Mouse (Mus musculus): Measurements from ENCODE around the gene Tuba8.

DNA sequence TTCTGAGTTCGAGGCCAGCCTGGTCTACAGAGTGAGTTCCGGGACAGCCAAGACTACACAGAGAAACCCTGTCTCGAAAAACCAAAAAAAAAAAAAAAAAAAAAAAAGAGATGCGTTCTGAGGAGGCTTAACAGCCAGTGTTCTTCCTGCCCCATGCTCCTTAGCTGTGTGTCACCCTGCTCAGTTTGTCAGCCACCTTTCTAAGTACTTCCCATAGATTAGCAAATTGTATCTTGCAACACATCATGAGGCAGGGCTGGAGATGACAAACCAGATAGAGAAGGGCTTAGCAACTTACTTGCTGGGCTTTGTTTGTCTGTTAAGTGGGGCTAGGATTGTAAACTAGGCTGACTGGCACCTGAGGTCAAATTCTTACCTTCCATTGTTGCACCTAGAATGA is 10.0 kb upstream of the Tuba8 start:
- TF ChIP-seq CTCF (IDR thresholded peaks at IDR 0.05; ENCODE audit: low read depth, low read length) (no peak), POLR2A (IDR thresholded peaks at IDR 0.05; ENCODE audit: extremely low read depth, insufficient read depth, low read length) (no peak)

Data from liver, adult 2 months (tissue).